Mouse (Mus musculus) layer of hippocampus, adult 2 months (tissue): ENCODE results near the gene Ghsr. TPM values are rescaled to one million over a fixed set of nuclear protein-coding genes. Genes with fewer than 3 reads are reported as not detected.
A peak's percentile ranks its signal among the peaks of the same experiment; 100 is the strongest.

Source experiments
- DNase-seq, 2 experiments: peaks; one replicate each; pipeline ENCODE4 v3.0.0; 2022; ENCODE audit warnings: low spot score in 2 of 2
- H3K27ac ChIP-seq: fragments of 200-600 bp; 2 replicates; pipeline ENCODE4 v1.8.1; 2022
- H3K4me3 ChIP-seq: fragments of 200-600 bp; 2 replicates; pipeline ENCODE4 v1.8.1; 2022; ENCODE audit warnings: mild to moderate bottlenecking
- CTCF ChIP-seq: fragments of 200-600 bp; conservative IDR thresholded peaks from 2 replicates; pipeline ENCODE4 v1.8.1; 2022; ENCODE audit warnings: antibody characterized with exemption, mild to moderate bottlenecking, moderate library complexity
- long read RNA-seq, 2 experiments: library from polyadenylated mRNA; stranded (forward); transcript quantifications; one replicate each; pipeline ENCODE4 v2.0.0; 2021; ENCODE audit warnings: borderline mapping rate in 2 of 2
- total RNA-seq, 2 experiments: library from RNA; stranded (reverse); gene quantifications; 2 replicates each; pipeline ENCODE4 v1.2.3; 2021

Ghsr gene
- 1 to 10 TPM in 1 of 2 experiments, under 1 TPM in 1; 0.93 to 1.8 TPM for total RNA-seq
- long read RNA-seq, experiment 1: 0 reads
- long read RNA-seq, experiment 2: 0 reads

- peak within 1 kb of the TSS; percentile 53 for H3K4me3 ChIP-seq
- peak within 1 kb of the TSS; percentile 39; the same call in 1 of the 2 replicates for H3K27ac ChIP-seq
- DNase-seq: no peak
- TF ChIP-seq CTCF: no peak
Measured at GRCm38 (mm10) chr3:27371276-27371621, at the start of gene Ghsr. Gene Ghsr, plus strand, starts transcription at chr3:27371351.

GRCm38 (mm10) chr3:27322591-27322990, 48.6 kb upstream of the Ghsr start:
- DNase-seq: no peak
- TF ChIP-seq CTCF: no peak
- Histone ChIP-seq H3K27ac (no peak overlapping the region), H3K4me3 (no peak overlapping the region)

- no peak overlapping the region for H3K4me3 ChIP-seq
- no peak for DNase-seq
- TF ChIP-seq CTCF: no peak
- no peak overlapping the region for H3K27ac ChIP-seq
Measured at GRCm38 (mm10) chr3:27323551-27323950, 47.6 kb upstream of the Ghsr start.

- no peak overlapping the region for H3K4me3 ChIP-seq
- no peak for TF ChIP-seq CTCF
- no peak for DNase-seq
- no peak overlapping the region for H3K27ac ChIP-seq
Measured at GRCm38 (mm10) chr3:27326633-27327191, 44.4 kb upstream of the Ghsr start.

- TF ChIP-seq CTCF: no peak
- H3K4me3 ChIP-seq: no peak overlapping the region
- no peak overlapping the region for H3K27ac ChIP-seq
- no peak for DNase-seq
Measured at GRCm38 (mm10) chr3:27330706-27331105, 40.4 kb upstream of the Ghsr start.

- Histone ChIP-seq H3K4me3 (no peak overlapping the region), H3K27ac (no peak overlapping the region)
- TF ChIP-seq CTCF: peak; percentile 84
- peak; percentile 34 to 63 for DNase-seq
Measured at GRCm38 (mm10) chr3:27338437-27338836, 32.7 kb upstream of the Ghsr start.

- no peak for TF ChIP-seq CTCF
- no peak for DNase-seq
- Histone ChIP-seq H3K4me3 (no peak overlapping the region), H3K27ac (no peak overlapping the region)
Measured at GRCm38 (mm10) chr3:27338887-27339286, 32.3 kb upstream of the Ghsr start.

GRCm38 (mm10) chr3:27340757-27341156, 30.4 kb upstream of the Ghsr start:
- no peak for TF ChIP-seq CTCF
- DNase-seq: no peak
- no peak overlapping the region for H3K27ac ChIP-seq
- H3K4me3 ChIP-seq: no peak overlapping the region

GRCm38 (mm10) chr3:27342462-27342861, 28.7 kb upstream of the Ghsr start:
- no peak overlapping the region for H3K4me3 ChIP-seq
- no peak for TF ChIP-seq CTCF
- DNase-seq: no peak
- H3K27ac ChIP-seq: no peak overlapping the region

GRCm38 (mm10) chr3:27345526-27345925, 25.6 kb upstream of the Ghsr start:
- Histone ChIP-seq H3K27ac (no peak overlapping the region), H3K4me3 (no peak overlapping the region)
- TF ChIP-seq CTCF: peak; percentile 77
- no peak for DNase-seq

- DNase-seq: peak; percentile 84 to 86
- no peak for TF ChIP-seq CTCF
- H3K27ac ChIP-seq: 0 out of 2 replicates have a peak overlapping the region, but pooled peaks have one; percentile 46
- no peak overlapping the region for H3K4me3 ChIP-seq
Measured at GRCm38 (mm10) chr3:27348462-27348861, 22.7 kb upstream of the Ghsr start.

- no peak for TF ChIP-seq CTCF
- no peak overlapping the region for H3K27ac ChIP-seq
- H3K4me3 ChIP-seq: no peak overlapping the region
- DNase-seq: no peak
Measured at GRCm38 (mm10) chr3:27351105-27351504, 20.0 kb upstream of the Ghsr start.

GRCm38 (mm10) chr3:27359100-27359720, 11.9 kb upstream of the Ghsr start:
- no peak for TF ChIP-seq CTCF
- no peak for DNase-seq
- H3K4me3 ChIP-seq: no peak overlapping the region
- no peak overlapping the region for H3K27ac ChIP-seq

- DNase-seq: no peak
- no peak overlapping the region for H3K4me3 ChIP-seq
- peak; percentile 52 for TF ChIP-seq CTCF
Measured at GRCm38 (mm10) chr3:27370125-27370524, 1.0 kb upstream of the Ghsr start.

More at GRCm38 (mm10) chr3:27370125-27370524, 1.0 kb upstream of the Ghsr start:
- H3K27ac ChIP-seq: no peak overlapping the region
